Mouse (Mus musculus) G1E (cell line): ENCODE results near the gene Snx18.

ENCODE experiments used
- CTCF ChIP-seq: IDR thresholded peaks from 2 replicates; pipeline ENCODE4 v1.5.1; 2012; ENCODE audit warnings: low read depth, low read length, inconsistent platforms, mixed read lengths
- GATA1 ChIP-seq: IDR thresholded peaks from 2 replicates; pipeline ENCODE4 v1.6.1; 2012; ENCODE audit warnings: borderline replicate concordance, low read length, inconsistent platforms, mixed read lengths
- GATA2 ChIP-seq: IDR thresholded peaks from 2 replicates; pipeline ENCODE4 v1.6.1; 2012; ENCODE audit warnings: low read depth, low read length, inconsistent platforms, borderline replicate concordance
- POLR2AphosphoS5 ChIP-seq: IDR thresholded peaks from 2 replicates; pipeline ENCODE4 v1.6.1; 2012; ENCODE audit warnings: low read depth, low read length, inconsistent platforms; ENCODE audit not compliant: insufficient replicate concordance
- TAL1 ChIP-seq: conservative IDR thresholded peaks from 2 replicates; pipeline ENCODE4 v1.6.1; 2012; ENCODE audit warnings: low read depth, low read length, inconsistent platforms, mixed read lengths

- TF ChIP-seq GATA1: no peak
- no peak for TF ChIP-seq CTCF
- TF ChIP-seq TAL1: no peak
- TF ChIP-seq POLR2AphosphoS5: no peak
- TF ChIP-seq GATA2: no peak
Measured at GRCm38 (mm10) chr13:113580400-113580790, 38.0 kb downstream of the Snx18 start.
